Mouse (Mus musculus) midbrain, embryonic 14.5 days (tissue): ENCODE measurements around the gene Tmem204. TPM values are rescaled to one million over a fixed set of nuclear protein-coding genes. Genes with fewer than 3 reads are reported as not detected.

Source experiments
- ATAC-seq: fragments of 200-750 bp; cut with Nextera tagmentation; 2 replicates; pipeline ENCODE4 v1.8.0; 2017; ENCODE audit warnings: moderate number of reproducible peaks, moderate library complexity; ENCODE audit not compliant: low FRiP score, low TSS enrichment
- DNase-seq: peaks from one replicate; pipeline ENCODE4 v3.0.0-alpha.2; 2015
- H3K27ac ChIP-seq: fragments of 300-500 bp; sonication (generic); replicated peaks from 2 replicates; pipeline ENCODE4 v1.5.1; 2014; ENCODE audit warnings: mild to moderate bottlenecking, low read depth, low read length, moderate library complexity
- H3K27me3 ChIP-seq: fragments of 300-500 bp; sonication (generic); 2 replicates; pipeline ENCODE4 v1.6.1; 2014; ENCODE audit warnings: low read length, control low read depth, mixed read lengths; ENCODE audit not compliant: control insufficient read depth, insufficient read depth
- H3K36me3 ChIP-seq: fragments of 300-500 bp; sonication (generic); 2 replicates; pipeline ENCODE4 v1.6.1; 2014; ENCODE audit warnings: low read length, control low read depth; ENCODE audit not compliant: control insufficient read depth, insufficient read depth
- H3K4me1 ChIP-seq: fragments of 300-500 bp; sonication (generic); 2 replicates; pipeline ENCODE4 v1.6.1; 2014; ENCODE audit warnings: mild to moderate bottlenecking, antibody characterized with exemption, low read length, control low read depth; ENCODE audit not compliant: control insufficient read depth, insufficient read depth
- H3K4me2 ChIP-seq: fragments of 300-500 bp; sonication (generic); 2 replicates; pipeline ENCODE4 v1.6.1; 2014; ENCODE audit warnings: mild to moderate bottlenecking, low read length, moderate library complexity
- H3K4me3 ChIP-seq: fragments of 300-500 bp; sonication (generic); replicated peaks from 2 replicates; pipeline ENCODE4 v1.5.1; 2014; ENCODE audit warnings: low read depth, low read length
- H3K9ac ChIP-seq: fragments of 300-500 bp; sonication (generic); replicated peaks from 2 replicates; pipeline ENCODE4 v1.6.1; 2014; ENCODE audit warnings: mild to moderate bottlenecking, low read length, moderate library complexity
- H3K9me3 ChIP-seq: fragments of 300-500 bp; sonication (generic); 2 replicates; pipeline ENCODE4 v1.6.1; 2016; ENCODE audit warnings: low read length, control low read depth, mixed read lengths; ENCODE audit not compliant: control insufficient read depth
- WGBS: fragments of 180-500 bp; shearing (Covaris S2); extraction: QIAGEN DNeasy Blood & Tissue Kit; methylation state at CpG from one replicate; pipeline ENCODE4 v1.1.7; 2014; 5-methylcytosine and 5-hydroxymethylcytosine counted together
- polyA plus RNA-seq: library from polyadenylated mRNA; unstranded; fragments of >200 nt; fragmentation: Nextera tagmentation; extraction: Ambion mirVana; gene quantifications from 2 replicates; pipeline ENCODE4 v1.2.1, GENCODE M21; 2014

Gene Tmem204
- polyA plus RNA-seq, 1 experiment from 2014 or later, result 10.8 TPM

- 0 out of 2 replicates have a peak, but pooled peaks cover 7% of the 10 kb centered on the region for H3K36me3 ChIP-seq
- no peaks in the 10 kb centered on the region for H3K4me1 ChIP-seq
- no peak overlapping the region for H3K4me2 ChIP-seq
- H3K9me3 ChIP-seq, result no peaks in the 10 kb centered on the region
- H3K9ac ChIP-seq, result no peak overlapping the region; the same call in 1 of the 2 replicates
- ATAC-seq (no peak), DNase-seq (peak; percentile 2)
- no peak overlapping the region for H3K4me3 ChIP-seq
- WGBS, result 91% methylated on average over 11 of the region's 11 CpGs
- peak overlapping the region; percentile 41; the same call in 1 of the 2 replicates for H3K27ac ChIP-seq
- H3K27me3 ChIP-seq, result no peaks in the 10 kb centered on the region
Observed at GRCm38 (mm10) chr17:25080960-25081381, 2.4 kb downstream of the Tmem204 start.

- H3K27me3 ChIP-seq, result no peaks in the 10 kb centered on the region
- no peaks in the 10 kb centered on the region for H3K4me1 ChIP-seq
- no peak overlapping the region for H3K27ac ChIP-seq
- no peak overlapping the region for H3K9ac ChIP-seq
- WGBS, result 94% methylated on average over 13 of the region's 13 CpGs
- H3K36me3 ChIP-seq, result 0 out of 2 replicates have a peak, but pooled peaks cover 7% of the 10 kb centered on the region
- ATAC-seq (no peak), DNase-seq (no peak)
- H3K9me3 ChIP-seq, result no peaks in the 10 kb centered on the region
- H3K4me3 ChIP-seq, result peak overlapping the region; percentile 12; the same call in 1 of the 2 replicates
- H3K4me2 ChIP-seq, result no peak overlapping the region
Observed at GRCm38 (mm10) chr17:25080210-25080609, 3.2 kb downstream of the Tmem204 start.

- H3K9ac ChIP-seq, result no peak overlapping the region
- DNase-seq, result peak; percentile 69
- 0 out of 2 replicates have a peak, but pooled peaks cover 7% of the 10 kb centered on the region for H3K36me3 ChIP-seq
- H3K4me1 ChIP-seq, result no peaks in the 10 kb centered on the region
- no peaks in the 10 kb centered on the region for H3K9me3 ChIP-seq
- peak overlapping the region; percentile 52 for H3K27ac ChIP-seq
- no peak overlapping the region for H3K4me3 ChIP-seq
- peak; percentile 64; the same call in 1 of the 2 replicates for ATAC-seq
- WGBS, result 78% methylated on average over 13 of the region's 13 CpGs
- no peaks in the 10 kb centered on the region for H3K27me3 ChIP-seq
- H3K4me2 ChIP-seq, result peak overlapping the region; percentile 19; the same call in 1 of the 2 replicates
Observed at GRCm38 (mm10) chr17:25077771-25078372, 5.5 kb downstream of the Tmem204 start.

GRCm38 (mm10) chr17:25076906-25077305 is 6.5 kb downstream of the Tmem204 start:
- no peak overlapping the region for H3K9ac ChIP-seq
- 0 out of 2 replicates have a peak, but pooled peaks cover 7% of the 10 kb centered on the region for H3K36me3 ChIP-seq
- ATAC-seq (no peak), DNase-seq (no peak)
- H3K4me3 ChIP-seq, result no peak overlapping the region
- H3K4me1 ChIP-seq, result no peaks in the 10 kb centered on the region
- H3K4me2 ChIP-seq, result no peak overlapping the region
- WGBS, result 90% methylated on average over 4 of the region's 4 CpGs
- no peaks in the 10 kb centered on the region for H3K9me3 ChIP-seq
- no peak overlapping the region for H3K27ac ChIP-seq
- no peaks in the 10 kb centered on the region for H3K27me3 ChIP-seq

GRCm38 (mm10) chr17:25068690-25069089 is 14.7 kb downstream of the Tmem204 start:
- H3K4me2 ChIP-seq, result no peak overlapping the region
- no peaks in the 10 kb centered on the region for H3K9me3 ChIP-seq
- no peak overlapping the region for H3K9ac ChIP-seq
- ATAC-seq, result no peak
- H3K27me3 ChIP-seq, result no peaks in the 10 kb centered on the region
- H3K4me1 ChIP-seq, result no peaks in the 10 kb centered on the region
- no peak overlapping the region for H3K4me3 ChIP-seq
- no peak for DNase-seq
- WGBS, result 82% methylated on average over 2 of the region's 2 CpGs
- H3K27ac ChIP-seq, result no peak overlapping the region
- peaks cover 13% of the 10 kb centered on the region for H3K36me3 ChIP-seq

GRCm38 (mm10) chr17:25067442-25067851 is 15.9 kb downstream of the Tmem204 start:
- Histone ChIP-seq H3K9ac (no peak overlapping the region), H3K9me3 (no peaks in the 10 kb centered on the region), H3K4me3 (no peak overlapping the region), H3K4me2 (no peak overlapping the region), H3K4me1 (no peaks in the 10 kb centered on the region), H3K27me3 (no peaks in the 10 kb centered on the region), H3K36me3 (peaks cover 14% of the 10 kb centered on the region), H3K27ac (no peak overlapping the region)
- 87% methylated on average over 8 of the region's 8 CpGs for WGBS
- no peak for ATAC-seq
- DNase-seq, result no peak

GRCm38 (mm10) chr17:25066595-25066994 is 16.8 kb downstream of the Tmem204 start:
- H3K4me2 ChIP-seq, result no peak overlapping the region
- no peaks in the 10 kb centered on the region for H3K4me1 ChIP-seq
- 94% methylated on average over 7 of the region's 7 CpGs for WGBS
- H3K27me3 ChIP-seq, result no peaks in the 10 kb centered on the region
- no peaks in the 10 kb centered on the region for H3K9me3 ChIP-seq
- ATAC-seq (no peak), DNase-seq (no peak)
- H3K36me3 ChIP-seq, result peaks cover 20% of the 10 kb centered on the region
- no peak overlapping the region for H3K27ac ChIP-seq
- H3K9ac ChIP-seq, result no peak overlapping the region
- H3K4me3 ChIP-seq, result no peak overlapping the region

GRCm38 (mm10) chr17:25065189-25065588 is 18.2 kb downstream of the Tmem204 start:
- Histone ChIP-seq H3K36me3 (peaks cover 21% of the 10 kb centered on the region), H3K4me1 (no peaks in the 10 kb centered on the region), H3K4me2 (no peak overlapping the region), H3K4me3 (no peak overlapping the region), H3K27ac (no peak overlapping the region), H3K9ac (no peak overlapping the region), H3K9me3 (no peaks in the 10 kb centered on the region), H3K27me3 (no peaks in the 10 kb centered on the region)
- 89% methylated on average over 3 of the region's 3 CpGs for WGBS
- no peak for ATAC-seq
- DNase-seq, result no peak

- Histone ChIP-seq H3K4me2 (no peak overlapping the region), H3K27ac (no peak overlapping the region), H3K27me3 (no peaks in the 10 kb centered on the region), H3K4me3 (no peak overlapping the region), H3K9me3 (no peaks in the 10 kb centered on the region), H3K36me3 (peaks cover 20% of the 10 kb centered on the region), H3K4me1 (no peaks in the 10 kb centered on the region), H3K9ac (no peak overlapping the region)
- no peak for ATAC-seq
- WGBS, result 86% methylated on average over 9 of the region's 9 CpGs
- peak; percentile 13 for DNase-seq
Observed at GRCm38 (mm10) chr17:25064351-25064750, 19.0 kb downstream of the Tmem204 start.
